Mouse (Mus musculus): ENCODE measurements around the gene Zdhhc21.

GRCm38 (mm10) chr4:82879152-82879551 lies 19.4 kb upstream of the Zdhhc21 start:
- TF ChIP-seq POLR2A (IDR thresholded peaks at IDR 0.05; ENCODE audit: low read depth, low read length), result no peak
- no peak for TF ChIP-seq CTCF (IDR thresholded peaks at IDR 0.05; ENCODE audit: borderline replicate concordance, insufficient read depth, low read length)

Data from embryonic fibroblast, embryonic 13.5 days (primary cell).